Mouse (Mus musculus): ENCODE results near the gene Txn2. TPM values are rescaled to one million over a fixed set of nuclear protein-coding genes. Genes with fewer than 3 reads are reported as not detected.

Gene Txn2
- polyA plus RNA-seq, 1 experiment from 2014 or later, result 291 TPM

Other genes starting within 250 kb of the Txn2 start
- not detected in 2 replicates for gene Apol7e, start 230.1 kb downstream of the Txn2 start, polyA plus RNA-seq (2016; fragmentation: Nextera tagmentation; extraction: Ambion mirVana)
- not detected in 2 replicates for gene Apol9b, start 200.0 kb downstream of the Txn2 start, polyA plus RNA-seq (2016; fragmentation: Nextera tagmentation; extraction: Ambion mirVana)
- 0.07 and 0.12 TPM in 2 replicates for gene Apol8, start 172.0 kb downstream of the Txn2 start, polyA plus RNA-seq (2016; fragmentation: Nextera tagmentation; extraction: Ambion mirVana)
- gene Myh9, start 86.8 kb downstream of the Txn2 start, polyA plus RNA-seq (2016; fragmentation: Nextera tagmentation; extraction: Ambion mirVana), result 29.0 and 29.4 TPM in 2 replicates
- 6.4 and 6.5 TPM in 2 replicates for gene Foxred2, start 27.7 kb upstream of the Txn2 start, polyA plus RNA-seq (2016; fragmentation: Nextera tagmentation; extraction: Ambion mirVana)
- gene Eif3d, start 41.8 kb upstream of the Txn2 start, polyA plus RNA-seq (2016; fragmentation: Nextera tagmentation; extraction: Ambion mirVana), result 240 and 263 TPM in 2 replicates
- 0.22 and 0.60 TPM in 2 replicates for gene Cacng2, start 191.0 kb upstream of the Txn2 start, polyA plus RNA-seq (2016; fragmentation: Nextera tagmentation; extraction: Ambion mirVana)
- gene Ift27, start 245.1 kb upstream of the Txn2 start, polyA plus RNA-seq (2016; fragmentation: Nextera tagmentation; extraction: Ambion mirVana), result 172 and 181 TPM in 2 replicates

All from midbrain, embryonic 10.5 days (tissue).